Mouse (Mus musculus) NIH3T3 (cell line): ENCODE measurements at regions not wholly inside any gene's neighbourhood (a gene's known extent, or its start where the extent isn't known, plus 50 kb on each side); places are given as distances from the start of the nearest gene placed in this dataset.
A peak's percentile ranks its signal among the peaks of the same experiment; 100 is the strongest.

Experiments
- DNase-seq: peaks from one replicate; pipeline ENCODE4 v3.0.0-alpha.2; 2012; ENCODE audit warnings: low read depth

- DNase-seq = peak; percentile 90
These were observed 69.9 kb downstream of the Atp6v1g3 start for GRCm38 (mm10) chr1:138343451-138343850.

- DNase-seq = no peak
These were observed 71.4 kb downstream of the Atp6v1g3 start for GRCm38 (mm10) chr1:138344920-138345319.

- DNase-seq = no peak
These were observed 72.5 kb downstream of the Atp6v1g3 start for GRCm38 (mm10) chr1:138345992-138346391.

- peak; percentile 53 for DNase-seq
These were observed 73.4 kb downstream of the Atp6v1g3 start for GRCm38 (mm10) chr1:138346904-138347303.

- DNase-seq = peak; percentile 99
These were observed 74.9 kb downstream of the Atp6v1g3 start for GRCm38 (mm10) chr1:138348447-138348846.

- no peak for DNase-seq
These were observed 75.6 kb downstream of the Atp6v1g3 start for GRCm38 (mm10) chr1:138349099-138349498.

- DNase-seq = peak; percentile 70
These were observed 82.9 kb downstream of the Atp6v1g3 start for GRCm38 (mm10) chr1:138356407-138356806.

- DNase-seq = no peak
These were observed 89.3 kb downstream of the Atp6v1g3 start for GRCm38 (mm10) chr1:138362684-138363472.

GRCm38 (mm10) chr1:138369953-138370482, 96.5 kb downstream of the Atp6v1g3 start:
- peak; percentile 90 for DNase-seq

GRCm38 (mm10) chr1:138371474-138371873, 97.9 kb downstream of the Atp6v1g3 start:
- no peak for DNase-seq

GRCm38 (mm10) chr1:138384146-138384545, 110.6 kb downstream of the Atp6v1g3 start:
- DNase-seq = no peak

GRCm38 (mm10) chr1:138385156-138385841, 111.8 kb downstream of the Atp6v1g3 start:
- DNase-seq = no peak

GRCm38 (mm10) chr1:138386001-138386400, 112.5 kb downstream of the Atp6v1g3 start:
- no peak for DNase-seq

- peak; percentile 11 for DNase-seq
These were observed 115.1 kb downstream of the Atp6v1g3 start for GRCm38 (mm10) chr1:138388634-138389033.

GRCm38 (mm10) chr1:138389676-138390075, 116.1 kb downstream of the Atp6v1g3 start:
- no peak for DNase-seq

- DNase-seq = no peak
These were observed 145.1 kb downstream of the Atp6v1g3 start for GRCm38 (mm10) chr1:138418610-138419009.

GRCm38 (mm10) chr1:138427416-138427815, 153.9 kb downstream of the Atp6v1g3 start:
- no peak for DNase-seq
